In genomic region chr10:128535624-128536265, GRCm38 (mm10) we compare ENCODE assay signal across 7 mouse cellular contexts. TPM values are rescaled to one million over a fixed set of nuclear protein-coding genes. Genes with fewer than 3 reads are reported as not detected.
DNase-seq lines count a peak whose midpoint lies in the region; ATAC-seq and TF ChIP-seq lines count a peak whose summit lies in the region.

No protein-coding gene starts in this region.

- no peaks in the 10 kb centered on the region for H3K36me3 ChIP-seq in neural tube, embryonic 12.5 days
- H3K36me3 ChIP-seq in forebrain, embryonic 14.5 days (ENCODE audit: control insufficient read depth, insufficient read depth, low read length), result no peaks in the 10 kb centered on the region
- no peaks in the 10 kb centered on the region for H3K36me3 ChIP-seq in liver, embryonic 14.5 days (replicated peaks; ENCODE audit: control insufficient read depth, insufficient read depth, low read depth)
- H3K36me3 ChIP-seq in stomach, postnatal 0 days (ENCODE audit: control insufficient read depth, insufficient read depth, low read length), result no peaks in the 10 kb centered on the region

- H3K4me2 ChIP-seq in neural tube, embryonic 12.5 days (replicated peaks), result peak overlapping the region; percentile 45
- peak overlapping the region; percentile 32; the same call in 1 of the 2 replicates for H3K4me2 ChIP-seq in forebrain, embryonic 14.5 days (ENCODE audit: low read length)
- H3K4me2 ChIP-seq in liver, embryonic 14.5 days (ENCODE audit: low read depth), result peak overlapping the region; percentile 59
- peak overlapping the region; percentile 9; the same call in 1 of the 2 replicates for H3K4me2 ChIP-seq in stomach, postnatal 0 days (replicated peaks; ENCODE audit: low read depth)

- TF ChIP-seq EP300 in liver, embryonic 14.5 days (IDR thresholded peaks at IDR 0.05; ENCODE audit: low read depth), result no peak
- TF ChIP-seq EP300 in stomach, postnatal 0 days (optimal IDR thresholded peaks at IDR 0.05), result no peak

- no peak overlapping the region for H3K27ac ChIP-seq in neural tube, embryonic 12.5 days
- H3K27ac ChIP-seq in forebrain, embryonic 14.5 days (ENCODE audit: low read depth, low read length), result peak overlapping the region; percentile 30; the same call in 1 of the 2 replicates
- H3K27ac ChIP-seq in liver, embryonic 14.5 days, result peak overlapping the region; percentile 61
- no peak overlapping the region for H3K27ac ChIP-seq in stomach, postnatal 0 days (replicated peaks)

- DNase-seq in neural tube, embryonic 10.5 days (ENCODE audit: extremely low spot score, low spot score), result no peak
- DNase-seq in forebrain, embryonic 14.5 days (ENCODE audit: low spot score), result no peak
- DNase-seq in liver, embryonic 14.5 days (ENCODE audit: low read depth in 3 of 3, low spot score in 3 of 3), result no peak
- DNase-seq in stomach, postnatal 0 days (ENCODE audit: low spot score), result no peak
- no peak for DNase-seq in urinary bladder, postnatal 4 days (ENCODE audit: low spot score in 2 of 2)
- DNase-seq in retina, embryonic 14.5 days (ENCODE audit: low spot score), result no peak

- no peak overlapping the region for H3K9ac ChIP-seq in neural tube, embryonic 12.5 days
- H3K9ac ChIP-seq in forebrain, embryonic 14.5 days (ENCODE audit: low read length), result peak overlapping the region; percentile 9; the same call in 1 of the 2 replicates
- H3K9ac ChIP-seq in liver, embryonic 14.5 days (replicated peaks), result peak overlapping the region; percentile 38; the same call in 1 of the 2 replicates
- H3K9ac ChIP-seq in stomach, postnatal 0 days (ENCODE audit: low read length), result no peak overlapping the region

- no peak overlapping the region; the same call in 1 of the 2 replicates for H3K4me3 ChIP-seq in neural tube, embryonic 12.5 days
- H3K4me3 ChIP-seq in forebrain, embryonic 14.5 days (ENCODE audit: low read depth, low read length), result peak overlapping the region; percentile 5; the same call in 1 of the 2 replicates
- H3K4me3 ChIP-seq in liver, embryonic 14.5 days (ENCODE audit: insufficient read depth in 1 of 2, low read depth in 2 of 2, low read length in 2 of 2), result peak overlapping the region in 1 of 2 experiments; percentile 15; a peak in 1 of 4 replicates
- no peak overlapping the region for H3K4me3 ChIP-seq in stomach, postnatal 0 days (ENCODE audit: low read depth, low read length)

- H3K9me3 ChIP-seq in neural tube, embryonic 12.5 days, result no peaks in the 10 kb centered on the region
- H3K9me3 ChIP-seq in forebrain, embryonic 14.5 days (replicated peaks; ENCODE audit: control insufficient read depth, low read length), result no peaks in the 10 kb centered on the region
- H3K9me3 ChIP-seq in liver, embryonic 14.5 days (ENCODE audit: control insufficient read depth, low read length), result no peaks in the 10 kb centered on the region
- H3K9me3 ChIP-seq in stomach, postnatal 0 days (ENCODE audit: control insufficient read depth, low read length), result no peaks in the 10 kb centered on the region

- WGBS in neural tube, embryonic 12.5 days, result 81% methylated on average over 4 of the region's 4 CpGs
- 77% methylated on average over 4 of the region's 4 CpGs for WGBS in forebrain, embryonic 14.5 days
- WGBS in liver, embryonic 14.5 days (ENCODE audit: insufficient replicate concordance), result 54% methylated on average over 4 of the region's 4 CpGs
- 62% methylated on average over 4 of the region's 4 CpGs for WGBS in stomach, postnatal 0 days

- no peaks in the 10 kb centered on the region for H3K27me3 ChIP-seq in neural tube, embryonic 12.5 days (replicated peaks)
- no peaks in the 10 kb centered on the region for H3K27me3 ChIP-seq in forebrain, embryonic 14.5 days (replicated peaks; ENCODE audit: control insufficient read depth, insufficient read depth, low read length)
- no peaks in the 10 kb centered on the region for H3K27me3 ChIP-seq in liver, embryonic 14.5 days (ENCODE audit: control insufficient read depth, insufficient read depth, low read length)
- H3K27me3 ChIP-seq in stomach, postnatal 0 days (ENCODE audit: control insufficient read depth, insufficient read depth, low read length), result no peaks in the 10 kb centered on the region

- TF ChIP-seq CTCF in liver, embryonic 14.5 days (IDR thresholded peaks at IDR 0.05; ENCODE audit: low read depth), result no peak
- TF ChIP-seq CTCF in stomach, postnatal 0 days (IDR thresholded peaks at IDR 0.05; ENCODE audit: low read depth), result no peak

- H3K4me1 ChIP-seq in neural tube, embryonic 12.5 days, result no peaks in the 10 kb centered on the region
- H3K4me1 ChIP-seq in forebrain, embryonic 14.5 days (ENCODE audit: control insufficient read depth, insufficient read depth, low read length), result no peaks in the 10 kb centered on the region
- H3K4me1 ChIP-seq in liver, embryonic 14.5 days (replicated peaks; ENCODE audit: control insufficient read depth in 2 of 2, insufficient read depth in 2 of 2, low read length in 1 of 2), result peaks cover 3 to 14% of the 10 kb centered on the region in 2 experiments; a peak in 3 of 4 replicates
- H3K4me1 ChIP-seq in stomach, postnatal 0 days (replicated peaks; ENCODE audit: control insufficient read depth, insufficient read depth), result no peaks in the 10 kb centered on the region

- ATAC-seq in neural tube, embryonic 12.5 days (ENCODE audit: low FRiP score, low read depth), result no peak
- ATAC-seq in forebrain, embryonic 14.5 days, result no peak; the same call in 1 of the 2 replicates
- ATAC-seq in liver, embryonic 14.5 days (ENCODE audit: insufficient read depth), result peak; percentile 34
- ATAC-seq in stomach, postnatal 0 days (ENCODE audit: low FRiP score, low TSS enrichment), result peak; percentile 11; the same call in 1 of the 2 replicates

RNA-seq across cellular contexts. Expression of gene Esyt1, which starts 10.1 kb away (rescaled TPM):
- 38.3 and 45.3 TPM in 2 replicates for polyA plus RNA-seq in neural tube, embryonic 12.5 days (2016; fragmentation: Nextera tagmentation; extraction: Ambion mirVana)
- polyA plus RNA-seq in forebrain, embryonic 14.5 days (2014; fragmentation: Nextera tagmentation; extraction: Ambion mirVana), result 4.7 and 6.3 TPM in 2 replicates
- 9.4 and 10.3 TPM in 2 replicates for polyA plus RNA-seq in liver, embryonic 14.5 days (2012; rRNA removed)
- 7.0 and 7.8 TPM in 2 replicates for polyA plus RNA-seq in liver, embryonic 14.5 days (2014; fragmentation: Nextera tagmentation; extraction: Ambion mirVana)
- 15.0 and 15.1 TPM in 2 replicates for polyA plus RNA-seq in stomach, postnatal 0 days (2015; fragmentation: Nextera tagmentation; extraction: Ambion mirVana)

RNA-seq across cellular contexts. Expression of gene Zc3h10, which starts 11.8 kb away (rescaled TPM):
- 18.9 and 20.3 TPM in 2 replicates for polyA plus RNA-seq in neural tube, embryonic 12.5 days (2016; fragmentation: Nextera tagmentation; extraction: Ambion mirVana)
- 16.2 and 18.2 TPM in 2 replicates for polyA plus RNA-seq in forebrain, embryonic 14.5 days (2014; fragmentation: Nextera tagmentation; extraction: Ambion mirVana)
- 3.3 and 4.0 TPM in 2 replicates for polyA plus RNA-seq in liver, embryonic 14.5 days (2012; rRNA removed)
- 4.3 and 5.3 TPM in 2 replicates for polyA plus RNA-seq in liver, embryonic 14.5 days (2014; fragmentation: Nextera tagmentation; extraction: Ambion mirVana)
- 7.8 and 8.5 TPM in 2 replicates for polyA plus RNA-seq in stomach, postnatal 0 days (2015; fragmentation: Nextera tagmentation; extraction: Ambion mirVana)

RNA-seq across cellular contexts. Expression of gene Rpl41, which starts 13.4 kb away (rescaled TPM):
- polyA plus RNA-seq in neural tube, embryonic 12.5 days (2016; fragmentation: Nextera tagmentation; extraction: Ambion mirVana), result 2,521 and 2,605 TPM in 2 replicates
- 2,276 and 3,259 TPM in 2 replicates for polyA plus RNA-seq in forebrain, embryonic 14.5 days (2014; fragmentation: Nextera tagmentation; extraction: Ambion mirVana)
- 1,053 and 2,546 TPM in 2 replicates for polyA plus RNA-seq in liver, embryonic 14.5 days (2012; rRNA removed)
- polyA plus RNA-seq in liver, embryonic 14.5 days (2014; fragmentation: Nextera tagmentation; extraction: Ambion mirVana), result 3,181 and 3,454 TPM in 2 replicates
- polyA plus RNA-seq in stomach, postnatal 0 days (2015; fragmentation: Nextera tagmentation; extraction: Ambion mirVana), result 3,550 and 3,693 TPM in 2 replicates

RNA-seq across cellular contexts. Expression of gene Pa2g4, which starts 30.0 kb away (rescaled TPM):
- 155 and 156 TPM in 2 replicates for polyA plus RNA-seq in neural tube, embryonic 12.5 days (2016; fragmentation: Nextera tagmentation; extraction: Ambion mirVana)
- 177 and 187 TPM in 2 replicates for polyA plus RNA-seq in forebrain, embryonic 14.5 days (2014; fragmentation: Nextera tagmentation; extraction: Ambion mirVana)
- 57.6 and 113 TPM in 2 replicates for polyA plus RNA-seq in liver, embryonic 14.5 days (2012; rRNA removed)
- polyA plus RNA-seq in liver, embryonic 14.5 days (2014; fragmentation: Nextera tagmentation; extraction: Ambion mirVana), result 163 and 172 TPM in 2 replicates
- 131 and 135 TPM in 2 replicates for polyA plus RNA-seq in stomach, postnatal 0 days (2015; fragmentation: Nextera tagmentation; extraction: Ambion mirVana)

RNA-seq across cellular contexts. Expression of gene Myl6b, which starts 37.3 kb away (rescaled TPM):
- polyA plus RNA-seq in neural tube, embryonic 12.5 days (2016; fragmentation: Nextera tagmentation; extraction: Ambion mirVana), result 3.1 and 3.9 TPM in 2 replicates
- polyA plus RNA-seq in forebrain, embryonic 14.5 days (2014; fragmentation: Nextera tagmentation; extraction: Ambion mirVana), result 4.6 and 5.8 TPM in 2 replicates
- polyA plus RNA-seq in liver, embryonic 14.5 days (2012; rRNA removed), result 1.2 and 1.5 TPM in 2 replicates
- 0.72 and 1.3 TPM in 2 replicates for polyA plus RNA-seq in liver, embryonic 14.5 days (2014; fragmentation: Nextera tagmentation; extraction: Ambion mirVana)
- polyA plus RNA-seq in stomach, postnatal 0 days (2015; fragmentation: Nextera tagmentation; extraction: Ambion mirVana), result 2.2 and 2.6 TPM in 2 replicates

Comparison
In these comparisons a context has a peak if more than half of its experiments do, and no peak if none do; other contexts are left out.
1. ATAC-seq: peak in liver, embryonic 14.5 days (single experiment) and stomach, postnatal 0 days (single experiment); none in neural tube, embryonic 12.5 days (single experiment) and forebrain, embryonic 14.5 days (single experiment).
2. H3K27ac ChIP-seq: peak in forebrain, embryonic 14.5 days (single experiment) and liver, embryonic 14.5 days (single experiment); none in neural tube, embryonic 12.5 days (single experiment) and stomach, postnatal 0 days (single experiment).
3. H3K4me2 ChIP-seq: peak in every context shown above with its lines; median percentile 59 in liver, embryonic 14.5 days; 45 in neural tube, embryonic 12.5 days; 32 in forebrain, embryonic 14.5 days; 9 in stomach, postnatal 0 days.
4. H3K9ac ChIP-seq: peak in forebrain, embryonic 14.5 days (single experiment) and liver, embryonic 14.5 days (single experiment); none in neural tube, embryonic 12.5 days (single experiment) and stomach, postnatal 0 days (single experiment).